8 mouse cellular contexts compared by ENCODE assay signal in genomic region chr2:55090332-55090731, GRCm38 (mm10).
DNase-seq lines count a peak whose midpoint lies in the region; ATAC-seq and TF ChIP-seq lines count a peak whose summit lies in the region.

No protein-coding gene starts in this region.

- H3K36me3 ChIP-seq in heart, postnatal 0 days (replicated peaks; ENCODE audit: control insufficient read depth, insufficient read depth, low read length): no peaks in the 10 kb centered on the region
- H3K36me3 ChIP-seq in C2C12 (ENCODE audit: control insufficient read depth, insufficient read depth): no peaks in the 10 kb centered on the region
- no peaks in the 10 kb centered on the region for H3K36me3 ChIP-seq in hindbrain, embryonic 15.5 days
- no peaks in the 10 kb centered on the region for H3K36me3 ChIP-seq in midbrain, postnatal 0 days (ENCODE audit: insufficient read depth, low read length)

- no peaks in the 10 kb centered on the region for H3K9me3 ChIP-seq in heart, postnatal 0 days (replicated peaks; ENCODE audit: control insufficient read depth, low read length)
- H3K9me3 ChIP-seq in hindbrain, embryonic 15.5 days: no peaks in the 10 kb centered on the region
- no peaks in the 10 kb centered on the region for H3K9me3 ChIP-seq in midbrain, postnatal 0 days (ENCODE audit: low read length)

- H3K79me3 ChIP-seq in C2C12 (ENCODE audit: low read depth): no peaks in the 10 kb centered on the region

- no peaks in the 10 kb centered on the region for H3K27me3 ChIP-seq in heart, postnatal 0 days (ENCODE audit: control insufficient read depth, insufficient read depth, low read length)
- no peaks in the 10 kb centered on the region for H3K27me3 ChIP-seq in C2C12 (ENCODE audit: control insufficient read depth, insufficient read depth, insufficient read length)
- H3K27me3 ChIP-seq in hindbrain, embryonic 15.5 days: no peaks in the 10 kb centered on the region
- no peaks in the 10 kb centered on the region for H3K27me3 ChIP-seq in midbrain, postnatal 0 days (ENCODE audit: insufficient read depth, low read length)

- no peak overlapping the region for H3K27ac ChIP-seq in heart, postnatal 0 days (ENCODE audit: low read depth)
- no peak overlapping the region for H3K27ac ChIP-seq in hindbrain, embryonic 15.5 days (replicated peaks)
- no peak overlapping the region for H3K27ac ChIP-seq in midbrain, postnatal 0 days (ENCODE audit: low read depth, low read length)

- 14% methylated on average over 3 of the region's 3 CpGs for WGBS in heart, postnatal 0 days
- WGBS in hindbrain, embryonic 15.5 days: 17% methylated on average over 3 of the region's 3 CpGs
- WGBS in midbrain, postnatal 0 days: 12% methylated on average over 3 of the region's 3 CpGs

- no peak overlapping the region for H3K4me2 ChIP-seq in heart, postnatal 0 days (ENCODE audit: low read depth, low read length)
- H3K4me2 ChIP-seq in hindbrain, embryonic 15.5 days: no peak overlapping the region
- no peak overlapping the region for H3K4me2 ChIP-seq in midbrain, postnatal 0 days (ENCODE audit: low read depth, low read length, poor library complexity, severe bottlenecking)

- TF ChIP-seq EP300 in heart, postnatal 0 days (IDR thresholded peaks at IDR 0.05; ENCODE audit: low read depth): no peak

- no peak for ATAC-seq in heart, postnatal 0 days (ENCODE audit: insufficient read depth, low read depth)
- ATAC-seq in hindbrain, embryonic 15.5 days (ENCODE audit: low FRiP score, low read depth): peak; percentile 65; the same call in 1 of the 2 replicates
- ATAC-seq in midbrain, postnatal 0 days (ENCODE audit: low FRiP score): no peak

- H3K9ac ChIP-seq in heart, postnatal 0 days (replicated peaks; ENCODE audit: low read depth, low read length): no peak overlapping the region
- no peak overlapping the region for H3K9ac ChIP-seq in hindbrain, embryonic 15.5 days
- no peak overlapping the region for H3K9ac ChIP-seq in midbrain, postnatal 0 days (replicated peaks; ENCODE audit: low read length, poor library complexity, severe bottlenecking)

- H3K4me3 ChIP-seq in heart, postnatal 0 days (ENCODE audit: low read depth, low read length): no peak overlapping the region
- no peak overlapping the region for H3K4me3 ChIP-seq in C2C12 (ENCODE audit: insufficient read depth, poor library complexity, severe bottlenecking)
- H3K4me3 ChIP-seq in hindbrain, embryonic 15.5 days: no peak overlapping the region
- no peak overlapping the region for H3K4me3 ChIP-seq in midbrain, postnatal 0 days (ENCODE audit: low read depth, low read length)

- peak; percentile 64 for TF ChIP-seq CTCF in heart, postnatal 0 days (IDR thresholded peaks at IDR 0.05; ENCODE audit: low read depth)
- peak; percentile 16 for TF ChIP-seq CTCF in C2C12 (IDR thresholded peaks at IDR 0.05; ENCODE audit: control insufficient read depth, insufficient read depth, insufficient read length)
- peak; percentile 86 for TF ChIP-seq CTCF in midbrain, postnatal 0 days (IDR thresholded peaks at IDR 0.05)

- peak; percentile 13 for DNase-seq in heart, postnatal 0 days (ENCODE audit: low spot score)
- no peak for DNase-seq in heart, adult 9 months (ENCODE audit: low spot score in 2 of 2)
- peak; percentile 69 to 80 for DNase-seq in cerebellum, postnatal 10 days
- peak; percentile 79 for DNase-seq in midbrain, postnatal 0 days (ENCODE audit: low spot score)
- no peak for DNase-seq in yolk sac, embryonic 10.5 days (ENCODE audit: low spot score)
- no peak for DNase-seq in spleen, adult 18-20 months

- H3ac ChIP-seq in C2C12 (ENCODE audit: control insufficient read depth, insufficient read length, low read depth): no peak overlapping the region

- no peaks in the 10 kb centered on the region for H3K4me1 ChIP-seq in heart, postnatal 0 days (ENCODE audit: control insufficient read depth, insufficient read depth)
- peaks cover 5% of the 10 kb centered on the region; the same call in 1 of the 2 replicates for H3K4me1 ChIP-seq in hindbrain, embryonic 15.5 days (replicated peaks)
- no peaks in the 10 kb centered on the region for H3K4me1 ChIP-seq in midbrain, postnatal 0 days (ENCODE audit: insufficient read depth, low read length)

- H3K79me2 ChIP-seq in C2C12 (ENCODE audit: control insufficient read depth, insufficient read depth): no peaks in the 10 kb centered on the region

TF ChIP-seq in C2C12, 6 proteins besides CTCF, POLR2A, EP300 and RAD21:
- no peak for TF ChIP-seq MAX (IDR thresholded peaks at IDR 0.05)
- TF ChIP-seq CEBPB (IDR thresholded peaks at IDR 0.05; ENCODE audit: low read depth): no peak
- no peak for TF ChIP-seq MYOG (IDR thresholded peaks at IDR 0.05; ENCODE audit: control insufficient read depth, extremely low read depth, insufficient read length)
- TF ChIP-seq FOSL1 (IDR thresholded peaks at IDR 0.05; ENCODE audit: insufficient read depth, low read length, poor library complexity, severe bottlenecking): no peak
- TF ChIP-seq MYOD1 (IDR thresholded peaks at IDR 0.05; ENCODE audit: control insufficient read depth, insufficient read length, low read depth): no peak

Comparison
In these comparisons a context has a peak if more than half of its experiments do, and no peak if none do; other contexts are left out.
1. DNase-seq: peak in heart, postnatal 0 days (single experiment), cerebellum, postnatal 10 days (2 of 2) and midbrain, postnatal 0 days (single experiment); none in heart, adult 9 months (0 of 2), yolk sac, embryonic 10.5 days (single experiment) and spleen, adult 18-20 months (0 of 2).
2. CTCF ChIP-seq: peak in every context shown above with its lines; median percentile 86 in midbrain, postnatal 0 days; 64 in heart, postnatal 0 days; 16 in C2C12.